Mouse (Mus musculus) yolk sac, embryonic 10.5 days (tissue): ENCODE measurements around the gene Npvf.

Experiments used
- DNase-seq: peaks from one replicate; pipeline ENCODE4 v3.0.0-alpha.2; 2017; ENCODE audit warnings: low spot score

Npvf gene

DNA sequence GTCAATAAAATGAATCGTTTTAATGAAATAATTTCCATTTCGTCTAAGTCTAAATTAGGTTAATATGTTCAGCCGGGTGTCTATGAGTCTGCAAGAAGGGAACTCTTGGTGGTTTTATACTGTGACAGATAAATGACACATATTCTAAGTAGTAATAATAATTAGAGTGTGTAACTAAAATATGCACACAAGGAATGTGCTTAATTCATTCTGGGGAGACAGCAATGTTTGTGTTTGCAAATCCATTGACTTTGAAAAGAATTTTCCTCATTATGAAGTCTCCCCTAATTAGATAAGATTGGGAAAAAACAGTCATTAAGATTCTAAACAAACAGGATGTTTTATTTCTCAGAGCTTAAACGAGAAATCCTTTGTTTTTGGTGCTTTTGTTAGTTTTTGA, at the start of gene Npvf:
TSS of gene Npvf (minus strand) at position 84 of the 400 bp plus-strand sequence.
- no peak for DNase-seq

DNA sequence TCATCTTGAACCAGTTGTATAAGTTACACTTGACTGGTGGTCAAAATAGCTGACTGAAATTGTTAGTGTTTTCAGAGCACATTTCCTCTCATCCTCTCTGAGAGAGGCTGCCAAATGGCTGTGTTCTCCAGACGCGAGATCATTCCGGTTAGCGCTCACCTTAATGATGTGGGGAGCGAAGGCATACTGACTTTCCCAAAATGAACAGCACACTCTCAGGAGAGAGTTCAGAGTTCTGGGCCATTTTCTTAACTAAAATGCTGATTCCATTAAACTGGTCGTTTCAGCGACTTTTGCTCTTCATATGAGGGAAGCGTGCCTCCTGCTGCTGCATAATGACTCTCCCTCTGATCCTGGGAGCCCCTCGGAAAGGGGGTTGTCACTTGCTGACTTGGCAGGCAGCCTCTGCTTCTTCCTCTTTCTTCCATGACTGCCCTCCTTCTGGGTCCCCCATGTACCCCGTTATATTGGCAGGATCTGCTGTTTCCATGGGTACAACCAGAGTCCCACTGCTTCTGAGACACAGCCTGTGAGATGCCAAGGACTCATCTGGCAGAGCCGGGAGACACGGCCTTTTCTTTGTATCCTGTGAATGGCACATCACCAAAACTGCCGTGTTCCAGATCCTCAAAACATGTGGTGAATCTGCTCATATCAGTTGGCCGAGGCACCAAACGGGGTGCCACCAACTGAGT, 35.0 kb upstream of the Npvf start:
- DNase-seq, result no peak

DNA sequence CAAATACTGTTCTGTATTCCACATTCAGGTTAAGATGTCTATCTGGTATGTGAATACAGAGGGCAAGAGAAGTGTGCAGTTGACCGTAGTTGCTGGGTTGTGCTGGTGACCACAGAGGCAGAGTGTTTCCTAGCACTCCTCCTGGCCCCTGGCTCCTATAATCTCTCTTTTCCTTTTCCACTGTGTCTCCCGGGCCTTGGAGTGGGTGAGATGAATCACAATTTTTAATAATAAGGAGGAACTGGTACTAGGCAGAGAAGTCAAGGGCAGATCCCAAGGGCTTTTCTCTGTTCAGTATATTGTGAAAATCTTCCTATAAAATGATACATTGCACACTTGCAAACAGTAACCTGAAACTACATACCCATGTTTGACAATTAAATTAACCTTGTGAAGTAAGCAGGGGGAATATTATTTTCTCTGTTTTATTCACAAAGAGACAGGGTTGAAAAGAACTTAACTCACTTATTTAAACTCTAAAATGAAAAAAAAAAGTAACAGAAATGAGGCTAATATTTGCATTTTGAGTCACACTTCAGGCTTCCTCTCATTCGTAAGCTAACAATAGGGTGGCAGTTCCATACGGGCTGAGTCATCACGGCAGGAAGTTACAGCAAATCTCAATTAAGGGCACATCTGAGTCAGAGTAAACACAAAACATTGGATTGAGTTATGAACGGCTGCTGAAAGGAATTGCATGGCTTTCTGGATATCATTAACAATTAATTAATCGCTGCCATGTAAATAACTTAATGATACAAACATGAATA, 30.6 kb upstream of the Npvf start:
- DNase-seq, result no peak

DNA sequence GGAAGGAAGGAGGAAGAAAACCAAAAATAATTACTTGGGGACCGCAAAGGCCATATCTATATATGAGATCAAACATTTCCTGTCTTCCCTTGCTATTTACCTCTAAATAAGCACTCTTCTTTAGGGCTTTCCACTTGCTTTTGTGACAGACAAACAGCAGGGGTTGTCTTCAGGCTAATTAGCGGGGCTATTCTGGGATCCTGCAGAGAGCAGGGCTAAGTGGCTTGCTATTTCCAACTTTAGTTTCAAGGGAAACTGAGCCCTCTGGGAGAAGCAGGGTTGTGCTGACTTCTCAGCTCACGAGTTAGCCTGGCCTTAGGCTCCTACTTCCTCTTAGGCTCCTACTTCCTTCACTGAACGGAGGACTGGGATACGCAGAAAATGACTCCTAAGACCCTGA, 27.3 kb upstream of the Npvf start:
- DNase-seq, result no peak

DNA sequence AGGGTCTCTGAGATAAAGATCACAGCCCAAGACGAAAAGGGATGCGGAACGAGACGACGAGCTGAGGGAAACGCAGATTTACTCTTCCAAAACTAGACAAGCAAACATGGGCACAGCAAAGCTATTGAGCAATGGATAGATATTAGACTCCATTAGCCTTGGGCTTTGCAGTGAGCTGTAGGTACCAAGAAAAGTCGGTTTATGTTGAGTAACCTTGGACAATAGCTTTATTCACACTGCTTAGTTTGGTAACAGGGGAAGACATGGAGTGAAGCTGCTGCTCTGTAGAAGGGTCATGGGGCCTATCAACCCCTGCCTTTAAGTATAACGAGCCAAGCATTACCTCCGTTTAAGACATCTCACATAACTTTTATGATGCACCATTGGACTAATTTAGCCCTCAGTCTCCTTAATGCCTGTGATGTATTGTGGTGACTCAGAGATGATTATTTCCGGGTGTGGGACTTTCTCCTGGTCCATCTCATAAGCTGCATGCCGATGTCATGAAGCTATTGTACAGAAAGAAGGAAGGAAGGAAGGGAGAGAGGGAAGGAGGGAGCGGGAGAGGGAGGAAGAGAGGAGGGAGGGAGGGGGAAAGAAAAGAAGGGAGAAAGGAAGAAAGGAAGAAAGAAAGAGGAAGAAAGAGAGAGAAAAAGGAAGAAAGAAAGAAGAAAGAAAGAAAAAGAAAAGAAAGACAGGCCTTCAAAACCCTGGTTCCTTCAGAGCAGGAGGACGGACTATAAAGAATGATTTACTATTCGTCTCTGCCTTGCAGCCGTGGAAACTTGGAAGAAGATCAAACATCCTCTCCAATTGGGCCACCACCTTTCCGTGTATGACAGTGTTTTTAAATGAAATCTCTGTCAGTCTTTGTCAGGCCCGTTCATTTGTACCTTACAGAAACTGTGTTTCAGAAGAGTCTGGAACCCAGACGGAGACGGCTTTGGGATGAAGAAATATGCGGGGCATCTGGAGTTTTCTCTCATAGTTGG, 26.3 kb upstream of the Npvf start:
- DNase-seq, result no peak

DNA sequence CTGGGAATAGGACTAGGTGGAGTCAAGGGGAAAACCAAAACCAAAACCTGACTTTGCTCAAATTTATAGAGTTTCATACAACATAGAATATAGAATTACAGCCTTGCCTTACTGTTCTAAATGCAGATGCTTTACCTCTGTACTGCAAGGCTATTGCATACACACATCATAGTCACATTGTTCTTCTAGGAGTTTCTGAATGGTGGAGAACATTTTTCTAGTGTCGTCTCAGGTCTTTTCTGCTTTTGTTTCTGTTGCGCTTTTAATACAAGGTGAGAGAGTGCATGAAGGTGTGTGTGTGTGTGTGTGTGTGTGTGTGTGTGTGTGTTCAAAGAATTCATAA, 25.2 kb upstream of the Npvf start:
- DNase-seq, result no peak

DNA sequence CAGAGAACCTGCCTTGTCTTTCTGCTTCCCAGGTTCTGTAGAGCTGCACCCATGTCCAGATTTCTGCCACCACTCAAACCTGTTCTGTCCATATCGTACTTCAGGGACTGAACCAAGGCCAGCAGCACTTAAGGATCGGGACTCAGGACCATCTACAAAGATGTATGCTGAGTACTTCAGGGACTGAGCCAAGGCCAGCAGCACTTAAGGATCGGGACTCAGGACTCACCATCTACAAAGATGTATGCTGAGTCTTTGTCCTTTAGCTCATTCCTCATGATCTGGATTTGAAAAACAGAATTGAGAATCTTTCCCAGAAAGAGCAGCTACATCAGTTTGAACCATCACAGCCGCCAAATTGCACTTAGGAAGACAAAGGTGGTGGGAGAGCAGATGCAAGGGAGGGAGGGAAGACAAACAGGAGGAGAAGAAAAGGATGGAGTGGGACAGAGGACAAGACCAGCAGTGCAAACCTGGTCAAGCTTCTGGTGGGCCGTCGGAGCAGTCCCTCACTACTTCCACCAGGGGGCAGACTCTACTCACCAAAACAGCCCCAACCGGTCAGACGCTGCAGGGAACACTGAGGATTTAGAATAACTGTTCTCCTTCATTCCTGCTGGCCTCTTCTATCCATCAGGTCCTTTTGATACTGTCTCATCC, 24.7 kb upstream of the Npvf start:
- peak; percentile 52 for DNase-seq

DNA sequence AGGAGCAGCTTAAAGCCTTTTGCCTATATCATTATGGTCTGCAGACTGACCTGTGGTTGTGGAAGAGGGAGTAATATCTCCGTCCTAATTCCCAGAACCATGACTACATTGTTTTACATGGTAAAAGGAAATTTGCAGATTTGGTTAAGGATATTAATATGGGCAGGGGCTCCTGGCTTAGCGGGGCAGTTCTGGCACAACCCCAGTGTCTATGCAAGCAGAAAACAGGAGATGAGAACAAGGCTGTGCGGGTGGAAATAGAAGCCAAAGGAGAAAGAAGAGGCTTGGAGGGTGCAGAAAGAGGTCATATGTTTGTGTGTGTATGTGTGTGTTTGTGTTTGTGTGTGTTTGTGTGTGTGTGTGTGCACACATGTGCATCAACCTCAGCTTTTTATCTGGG, 17.0 kb upstream of the Npvf start:
- DNase-seq, result no peak

DNA sequence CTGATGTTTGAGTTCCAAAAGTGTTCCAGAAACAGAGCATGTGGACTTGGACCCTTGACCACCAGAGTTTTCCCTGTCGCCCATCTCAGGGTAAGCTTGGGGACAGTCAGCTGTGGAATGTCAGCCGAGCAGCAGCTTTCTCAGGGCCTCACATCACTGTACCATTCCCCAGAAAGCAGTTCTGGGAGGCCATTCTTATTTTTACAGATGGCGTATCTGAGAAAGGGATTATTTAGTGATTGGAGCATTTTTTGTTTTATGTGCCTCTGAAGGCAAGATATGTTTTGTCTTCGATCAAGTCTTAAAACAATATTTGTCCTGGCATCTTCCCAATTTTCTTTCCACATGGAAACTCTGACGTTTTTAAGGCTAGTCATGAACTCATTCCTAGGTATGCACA, 12.7 kb upstream of the Npvf start:
- no peak for DNase-seq

DNA sequence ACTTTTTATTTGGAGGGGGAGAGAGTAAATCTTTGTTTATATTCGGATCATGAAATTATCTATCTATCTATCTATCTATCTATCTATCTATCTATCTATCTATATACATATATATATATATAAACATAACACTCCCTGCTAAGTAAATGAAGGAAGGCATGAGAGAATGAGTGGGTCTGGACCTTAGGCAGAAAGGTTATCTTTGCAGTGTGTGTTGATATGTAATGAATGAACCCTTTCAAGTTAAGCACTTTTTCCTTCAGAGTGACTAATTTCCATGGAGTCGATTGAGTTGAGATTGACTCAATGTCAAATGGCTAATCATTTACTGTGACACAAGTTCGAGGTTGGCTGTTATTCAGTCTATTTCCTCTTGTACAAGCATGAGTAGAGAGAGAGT, 10.8 kb upstream of the Npvf start:
- DNase-seq, result no peak

DNA sequence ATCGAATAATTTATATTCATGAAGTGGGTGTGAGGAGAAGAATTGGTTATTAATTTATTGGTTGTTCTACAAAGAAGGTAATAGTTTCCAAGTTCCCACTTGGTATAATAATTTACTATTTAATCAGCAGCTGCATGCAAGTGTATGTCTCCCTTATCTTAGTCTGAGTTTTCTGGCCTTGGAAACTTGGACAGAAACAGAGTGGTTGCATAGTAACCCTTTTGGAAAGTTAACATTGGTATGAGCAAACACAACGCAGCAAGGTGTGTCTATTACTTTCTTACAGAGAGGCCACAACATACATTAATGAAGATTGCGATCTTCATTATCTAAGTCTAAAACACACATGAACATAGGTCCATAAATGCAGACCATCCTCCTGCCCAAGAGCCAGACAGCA, 10.0 kb upstream of the Npvf start:
- no peak for DNase-seq

DNA sequence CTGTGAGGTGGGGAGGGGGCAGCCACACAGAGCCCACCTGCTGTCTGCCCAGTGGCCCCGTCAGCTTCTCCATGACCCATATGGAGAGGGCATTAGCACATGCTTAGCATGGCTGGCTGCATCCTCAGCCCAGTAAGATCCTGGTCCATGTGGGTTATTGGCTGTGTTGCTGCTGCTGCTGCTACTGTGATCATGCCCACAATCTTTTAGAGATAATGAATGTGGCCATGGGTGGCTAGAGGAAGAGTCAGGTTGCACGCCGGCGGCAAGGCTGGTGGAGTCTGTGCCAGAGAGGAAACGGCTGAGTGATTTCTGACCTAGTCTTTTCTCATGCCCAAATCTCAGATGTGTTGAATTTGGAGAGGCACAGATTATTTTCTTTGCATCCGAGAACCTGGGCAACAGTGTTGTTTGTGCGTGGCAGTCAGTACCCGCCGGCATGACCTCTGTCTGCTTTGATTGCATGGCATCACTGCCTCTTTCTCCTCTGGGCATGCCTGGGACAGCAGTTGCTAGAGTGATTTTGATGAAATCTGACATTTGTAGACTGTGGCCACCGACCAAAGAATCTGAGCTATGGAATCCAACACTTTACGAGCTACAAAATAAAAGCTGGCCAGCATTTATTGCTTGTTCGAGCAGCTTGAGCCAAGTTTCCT, 8.8 kb upstream of the Npvf start:
- no peak for DNase-seq

DNA sequence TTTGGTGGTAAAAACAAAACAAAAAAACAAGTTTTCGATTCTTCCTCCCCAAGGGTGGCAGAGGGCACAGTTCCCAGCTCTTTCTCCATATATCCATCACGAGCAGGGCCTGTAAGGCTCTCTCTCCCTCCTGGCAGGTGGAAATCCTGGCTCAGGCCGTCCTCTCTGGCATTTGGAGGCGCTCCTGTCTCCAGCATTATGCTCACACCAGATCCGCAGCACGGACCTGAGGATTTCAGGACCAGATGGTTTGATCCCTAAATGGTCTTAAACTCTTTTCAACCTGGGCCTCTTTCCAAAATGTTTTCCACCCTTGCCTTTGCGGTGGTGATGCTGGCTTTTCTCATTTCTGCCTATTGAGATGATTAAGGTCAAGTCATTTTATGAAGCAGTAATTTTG, 7.5 kb upstream of the Npvf start:
- no peak for DNase-seq

DNA sequence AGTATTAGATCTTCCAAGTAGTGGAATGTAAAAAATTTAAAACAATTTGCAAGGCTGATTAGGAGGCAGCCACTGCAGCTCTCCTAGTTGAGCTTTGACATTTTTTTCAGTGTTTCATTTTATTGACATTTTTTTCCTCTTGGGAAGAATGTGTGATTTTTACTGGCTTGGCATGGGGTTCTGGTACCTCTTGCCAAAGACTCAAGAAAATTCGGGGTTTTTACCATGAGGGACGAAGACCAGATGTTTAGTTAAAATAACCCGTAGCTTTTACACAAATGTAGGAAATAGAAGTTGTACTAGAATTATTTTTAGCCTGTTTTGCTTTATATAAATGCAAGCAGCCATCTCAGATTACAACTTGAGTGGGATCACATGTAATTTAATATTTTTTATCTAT, 4.2 kb upstream of the Npvf start:
- no peak for DNase-seq

DNA sequence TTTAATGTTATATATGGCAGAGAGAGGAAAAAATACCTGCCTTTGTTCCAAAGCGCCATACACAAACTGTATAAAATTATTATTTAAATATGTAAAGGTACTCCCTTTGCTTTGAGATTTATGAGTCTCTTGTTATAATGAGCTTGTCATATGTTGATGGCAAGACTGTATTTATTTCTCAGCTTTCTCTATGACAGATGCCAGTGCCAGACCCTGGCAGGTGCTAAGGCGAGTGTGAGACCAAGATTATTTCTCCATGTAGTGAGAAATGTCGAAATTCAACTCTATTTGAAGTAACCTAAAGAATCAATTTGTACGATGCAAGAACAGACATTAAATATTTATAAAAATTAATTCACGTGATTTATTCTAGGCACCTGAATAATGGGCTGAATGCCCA, 3.8 kb upstream of the Npvf start:
- DNase-seq, result no peak

DNA sequence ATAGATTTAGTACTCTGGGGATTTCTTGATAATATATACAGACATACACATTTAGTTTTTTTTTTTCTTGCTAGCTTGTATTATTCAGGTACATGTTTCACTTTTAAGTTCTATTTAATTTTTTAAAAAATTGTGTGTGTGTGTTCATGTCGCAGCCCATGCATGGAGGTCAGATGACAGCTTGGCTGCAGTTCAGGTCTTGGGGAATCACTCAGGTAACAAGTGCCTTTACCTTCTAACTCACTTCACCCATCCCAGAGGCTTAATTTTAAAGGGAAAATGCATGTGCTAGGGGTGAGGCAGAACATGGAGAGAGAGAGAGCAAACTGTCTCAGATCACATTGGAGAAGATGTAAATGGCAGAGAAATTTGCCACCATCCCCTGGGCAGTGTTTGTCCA, 2.2 kb upstream of the Npvf start:
- no peak for DNase-seq

DNA sequence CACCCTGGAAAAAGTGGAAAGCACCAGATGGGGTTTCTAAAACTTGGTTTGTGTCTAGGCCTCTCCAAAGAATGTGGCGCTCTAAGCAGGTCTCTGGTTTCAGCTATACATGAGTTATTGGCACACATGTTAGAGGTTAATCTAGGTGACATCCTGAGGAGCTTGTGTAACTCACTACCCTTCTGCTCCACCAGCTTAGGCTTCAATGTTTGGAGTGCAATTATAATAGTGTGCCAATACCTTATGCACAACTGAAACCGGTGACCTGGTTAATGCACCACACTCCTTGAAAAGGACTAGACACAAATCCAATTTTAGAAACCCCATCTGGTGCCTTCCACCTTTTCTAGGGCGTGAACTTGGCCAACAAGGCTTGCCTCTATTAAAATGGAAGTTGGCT, 1.7 kb upstream of the Npvf start:
- DNase-seq, result no peak

DNA sequence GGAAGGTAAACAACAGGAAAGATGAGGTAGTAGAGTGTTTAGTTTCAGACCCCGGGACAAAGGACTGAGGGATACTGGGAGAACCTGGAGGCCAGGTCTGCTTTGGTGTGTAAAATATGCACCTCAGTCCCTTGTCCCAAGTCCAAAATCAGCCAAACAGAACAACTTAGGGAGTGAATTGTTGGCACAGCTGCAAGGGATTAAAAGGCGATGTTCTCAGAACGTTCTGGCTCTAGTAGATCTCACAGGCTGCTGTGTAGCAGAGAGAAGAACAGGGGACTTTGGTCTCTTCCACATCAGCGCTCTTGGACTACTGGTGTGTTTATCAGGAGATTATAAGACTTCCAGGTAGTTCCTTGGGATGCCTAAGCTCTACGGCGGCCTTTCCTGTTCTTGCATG, 6.6 kb downstream of the Npvf start:
- DNase-seq, result no peak

DNA sequence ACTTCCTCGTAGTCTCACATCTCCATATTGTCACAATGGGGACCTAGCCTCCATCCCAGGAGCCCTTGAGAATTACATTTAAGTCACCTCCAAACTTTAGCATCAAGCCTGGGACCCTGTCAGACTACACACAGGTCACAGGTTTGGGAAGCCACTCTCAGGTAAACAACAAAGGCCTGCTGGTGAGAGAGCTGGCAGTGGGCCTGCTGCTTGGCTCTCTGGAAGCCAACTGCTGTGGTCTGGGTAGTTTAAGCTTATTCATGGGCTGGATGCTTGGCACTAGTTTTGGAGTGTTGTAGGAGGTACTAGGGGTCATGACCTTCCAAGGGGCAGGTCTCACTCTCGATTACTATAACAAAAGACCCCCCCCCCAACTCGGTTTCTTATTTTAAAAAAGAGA, 7.6 kb downstream of the Npvf start:
- DNase-seq, result no peak

DNA sequence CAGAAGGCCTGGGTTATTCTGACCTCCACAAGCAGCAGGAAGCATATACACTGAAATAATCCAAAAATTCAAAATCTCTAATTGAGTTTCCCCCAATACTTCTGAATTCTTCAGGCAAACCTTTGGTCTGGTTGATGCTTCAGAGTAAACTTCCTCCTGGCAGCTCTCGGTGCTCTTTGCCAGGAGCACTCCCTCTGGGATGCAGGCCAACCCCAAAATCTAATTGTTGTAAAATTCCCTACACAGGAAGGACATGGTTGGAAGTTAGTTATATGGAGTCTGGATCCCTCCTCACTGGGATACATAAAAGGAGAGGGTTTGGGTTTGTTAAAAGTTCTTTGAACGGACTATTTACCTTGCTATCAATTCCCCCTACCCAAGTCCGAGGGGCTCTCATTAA, 9.5 kb downstream of the Npvf start:
- no peak for DNase-seq

DNA sequence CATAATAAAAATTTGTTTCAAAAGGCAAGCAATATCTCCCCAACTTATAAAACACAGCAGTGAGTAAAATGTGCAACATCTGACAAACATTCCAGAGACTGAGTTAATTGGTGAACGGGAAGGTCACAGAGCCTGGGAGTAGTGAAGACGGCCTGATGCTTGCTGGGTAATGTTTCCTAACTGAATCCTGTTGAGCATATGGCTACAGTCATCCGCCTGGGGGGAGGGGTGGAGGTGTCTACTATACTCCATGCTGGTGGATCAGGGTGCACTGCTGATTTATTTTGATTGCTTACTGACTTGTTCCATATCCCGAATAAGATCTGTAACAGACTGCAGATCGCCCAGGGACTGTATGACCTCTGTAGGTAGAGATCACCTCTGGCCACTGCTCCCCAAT, 12.3 kb downstream of the Npvf start:
- DNase-seq, result no peak

DNA sequence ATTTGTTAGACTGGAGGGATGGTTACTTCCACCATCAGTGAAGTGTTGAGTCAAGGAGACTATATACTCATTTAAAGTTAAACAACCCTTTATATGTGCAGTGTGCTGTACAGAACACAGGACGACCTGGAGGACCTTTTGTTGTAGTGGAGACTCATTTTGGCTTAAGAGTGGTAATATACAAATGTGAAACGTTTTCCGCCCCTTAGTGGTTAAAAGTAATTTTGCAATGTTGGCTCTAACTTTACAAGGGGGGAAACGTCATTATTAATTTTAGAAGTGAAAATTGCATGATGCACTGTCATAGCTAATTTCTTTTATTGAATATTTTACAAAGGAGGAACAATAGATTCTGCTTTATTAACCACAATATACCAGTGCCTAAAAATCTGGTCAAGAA, 13.9 kb downstream of the Npvf start:
- DNase-seq, result no peak
